Comparison of ENCODE assay signal across 8 mouse cellular contexts in genomic region chr1:181257585-181258555, GRCm38 (mm10). TPM values are rescaled to one million over a fixed set of nuclear protein-coding genes. Genes with fewer than 3 reads are reported as not detected.
DNase-seq lines count a peak whose midpoint lies in the region; ATAC-seq and TF ChIP-seq lines count a peak whose summit lies in the region.
"Had no signal": no experiment of that assay in that cellular context is flagged by ENCODE, and none has a peak within 500 bp of the region (broad histone marks: within the 10 kb centered on the region; RNA-seq: fewer than 3 reads in every experiment).

No protein-coding gene starts in this region.

- no peaks in the 10 kb centered on the region for H3K9me3 ChIP-seq in G1E (replicated peaks)
- H3K9me3 ChIP-seq in heart, embryonic 11.5 days (replicated peaks; ENCODE audit: control insufficient read depth, low read length) = no peaks in the 10 kb centered on the region
- H3K9me3 ChIP-seq: hindbrain, embryonic 15.5 days had no signal

- H3K27ac ChIP-seq in heart, embryonic 11.5 days (ENCODE audit: low read depth, low read length) = peak overlapping the region; percentile 89

- no peak for TF ChIP-seq CTCF in G1E (IDR thresholded peaks at IDR 0.05; ENCODE audit: low read depth, low read length)

- no peak for DNase-seq in G1E (ENCODE audit: low spot score)
- peak; percentile 85 for DNase-seq in adrenal gland, postnatal 14 days
- DNase-seq in large intestine, adult 2 months (ENCODE audit: low read depth, low spot score) = peak; percentile 83
- peak; percentile 90 for DNase-seq in skeletal muscle tissue, adult 2 months (ENCODE audit: low read depth, low spot score)
- DNase-seq in right cerebral cortex, postnatal 4 days = no peak
- no peak for DNase-seq in layer of hippocampus, adult 8-10 months (ENCODE audit: low spot score in 2 of 2)

- H3K9ac ChIP-seq in heart, embryonic 11.5 days (ENCODE audit: low read depth, low read length) = 0 out of 2 replicates have a peak overlapping the region, but pooled peaks have one; percentile 22
- H3K9ac ChIP-seq: hindbrain, embryonic 15.5 days had no signal

- peak overlapping the region; percentile 71; the same call in 1 of the 2 replicates for H3K4me3 ChIP-seq in G1E (ENCODE audit: low read depth, low read length)
- no peak overlapping the region for H3K4me3 ChIP-seq in heart, embryonic 11.5 days (ENCODE audit: low read depth, low read length)

- H3K4me2 ChIP-seq in heart, embryonic 11.5 days = peak overlapping the region; percentile 93

- H3K27me3 ChIP-seq in G1E (ENCODE audit: insufficient read depth, low read length) = peaks cover 20% of the 10 kb centered on the region
- no peaks in the 10 kb centered on the region for H3K27me3 ChIP-seq in heart, embryonic 11.5 days (ENCODE audit: control insufficient read depth, insufficient read depth, low read length)
- H3K27me3 ChIP-seq: hindbrain, embryonic 15.5 days had no signal

- H3K4me1 ChIP-seq in G1E (ENCODE audit: insufficient read depth, low read depth, low read length) = peaks cover 76% of the 10 kb centered on the region
- peaks cover 32% of the 10 kb centered on the region for H3K4me1 ChIP-seq in heart, embryonic 11.5 days (ENCODE audit: control insufficient read depth, insufficient read depth, low read length)

- H3K36me3 ChIP-seq in G1E (replicated peaks) = no peaks in the 10 kb centered on the region
- H3K36me3 ChIP-seq in heart, embryonic 11.5 days (ENCODE audit: control insufficient read depth, insufficient read depth, low read length) = no peaks in the 10 kb centered on the region
- H3K36me3 ChIP-seq: hindbrain, embryonic 15.5 days had no signal

- no peak for ATAC-seq in G1E (ENCODE audit: extremely low read depth, insufficient number of reproducible peaks, low FRiP score, poor library complexity, severe bottlenecking)
- ATAC-seq in heart, embryonic 11.5 days (replicated peaks; ENCODE audit: insufficient number of reproducible peaks, low FRiP score, low TSS enrichment) = no peak

- WGBS in heart, embryonic 11.5 days (ENCODE audit: insufficient replicate concordance) = 65% methylated on average over 20 of the region's 20 CpGs
- 30% methylated on average over 20 of the region's 20 CpGs for WGBS in large intestine, adult 2 months

RNA-seq across cellular contexts. Expression of gene Wdr26, which starts 46.1 kb away (rescaled TPM):
- total RNA-seq in G1E (2014; fragmentation: Nextera tagmentation) (239 and 297 TPM in 2 replicates), G1E (2017) (96.4 and 101 TPM in 2 replicates)
- 28.1 and 39.9 TPM in 2 replicates for polyA plus RNA-seq in G1E (2012)
- total RNA-seq in adrenal gland, postnatal 14 days (2021) = 137 and 139 TPM in 2 replicates
- polyA plus RNA-seq in heart, embryonic 11.5 days (2014; fragmentation: Nextera tagmentation; extraction: Ambion mirVana) = 30.9 and 37.5 TPM in 2 replicates
- 16.0 and 25.6 TPM in 2 replicates for polyA plus RNA-seq in large intestine, adult 2 months (2012; rRNA removed)
- total RNA-seq in layer of hippocampus, adult 8-10 months (2022) = 100 to 1,000 TPM; 109 to 123 (median 113) TPM

Comparison
In these comparisons a context has a peak if more than half of its experiments do, and no peak if none do; other contexts are left out.
1. DNase-seq: peak in adrenal gland, postnatal 14 days (single experiment), large intestine, adult 2 months (single experiment) and skeletal muscle tissue, adult 2 months (single experiment); none in G1E (single experiment), right cerebral cortex, postnatal 4 days (single experiment) and layer of hippocampus, adult 8-10 months (0 of 2).